In the genomic region with DNA sequence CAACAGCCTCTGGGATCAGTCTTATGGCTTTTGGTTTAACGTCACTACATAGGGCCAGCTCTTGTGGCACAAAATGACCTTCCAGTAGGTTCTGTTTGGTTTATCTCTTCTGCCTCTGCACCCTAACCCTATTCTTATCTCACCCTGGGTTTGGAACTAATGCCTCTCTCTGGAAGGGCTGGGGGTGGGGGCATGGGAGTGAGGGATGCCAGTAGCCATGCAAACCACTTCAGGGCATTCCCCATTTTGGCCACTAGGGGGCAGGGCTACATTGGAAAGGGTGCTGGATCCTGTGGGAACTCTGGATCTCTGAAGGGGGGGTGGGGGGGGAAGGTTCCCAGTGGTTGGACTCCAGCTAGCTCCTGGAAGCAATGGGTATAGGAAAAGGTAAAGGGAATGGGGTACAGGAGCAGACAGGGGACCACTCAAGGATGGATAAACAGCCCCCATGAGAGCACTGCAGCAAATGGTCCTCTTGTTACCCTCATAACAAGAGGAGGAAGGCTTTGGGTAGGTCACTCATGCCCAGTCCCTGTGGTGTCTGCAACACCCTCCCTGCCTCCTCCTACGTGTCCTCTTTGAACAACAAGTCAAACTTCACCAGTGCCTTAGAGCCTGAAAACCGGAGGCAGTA, we compare ENCODE assay signal across 8 mouse cellular contexts. TPM values are rescaled to one million over a fixed set of nuclear protein-coding genes. Genes with fewer than 3 reads are reported as not detected.
DNase-seq lines count a peak whose midpoint lies in the region; ATAC-seq and TF ChIP-seq lines count a peak whose summit lies in the region.

No protein-coding gene starts in this region.

- H3K4me2 ChIP-seq in embryonic facial prominence, embryonic 13.5 days = no peak overlapping the region
- H3K4me2 ChIP-seq in heart, postnatal 0 days (ENCODE audit: low read depth, low read length) = no peak overlapping the region
- H3K4me2 ChIP-seq in lung, embryonic 14.5 days = no peak overlapping the region

- H3K36me3 ChIP-seq in ES-Bruce4 (ENCODE audit: control insufficient read depth, insufficient read depth, low read length, poor library complexity, severe bottlenecking) = peaks cover 4% of the 10 kb centered on the region; the same call in 1 of the 2 replicates
- peaks cover 72% of the 10 kb centered on the region for H3K36me3 ChIP-seq in embryonic facial prominence, embryonic 13.5 days
- H3K36me3 ChIP-seq in heart, postnatal 0 days (replicated peaks; ENCODE audit: control insufficient read depth, insufficient read depth, low read length) = peaks cover 78% of the 10 kb centered on the region
- H3K36me3 ChIP-seq in lung, embryonic 14.5 days (ENCODE audit: insufficient read depth) = peaks cover 81% of the 10 kb centered on the region

- 0 out of 2 replicates have a peak, but pooled peaks have one; percentile 7 for ATAC-seq in embryonic facial prominence, embryonic 13.5 days (ENCODE audit: insufficient number of reproducible peaks, insufficient read depth, low FRiP score, low TSS enrichment, low read depth)
- ATAC-seq in heart, postnatal 0 days (ENCODE audit: insufficient read depth, low read depth) = peak; percentile 76
- ATAC-seq in lung, embryonic 14.5 days (ENCODE audit: insufficient read depth) = peak; percentile 45; the same call in 1 of the 2 replicates

- no peak overlapping the region for H3K27ac ChIP-seq in ES-Bruce4 (ENCODE audit: insufficient read depth, low read length)
- H3K27ac ChIP-seq in bone marrow, adult 2 months (ENCODE audit: control insufficient read depth, insufficient read depth, low read depth, low read length, poor library complexity) = no peak overlapping the region
- H3K27ac ChIP-seq in embryonic facial prominence, embryonic 13.5 days = no peak overlapping the region
- 0 out of 2 replicates have a peak overlapping the region, but pooled peaks have one; percentile 8 for H3K27ac ChIP-seq in heart, postnatal 0 days (ENCODE audit: low read depth)
- peak overlapping the region; percentile 69; the same call in 1 of the 2 replicates for H3K27ac ChIP-seq in lung, embryonic 14.5 days (ENCODE audit: low read depth)

- TF ChIP-seq POLR2A in ES-Bruce4 (IDR thresholded peaks at IDR 0.05; ENCODE audit: insufficient read depth, low read length) = no peak
- TF ChIP-seq POLR2A in bone marrow, adult 2 months (IDR thresholded peaks at IDR 0.05; ENCODE audit: borderline replicate concordance, control insufficient read depth, low read depth, low read length) = no peak

- H3K9me3 ChIP-seq in ES-Bruce4 (replicated peaks; ENCODE audit: control insufficient read depth, insufficient read depth, low read length, poor library complexity, severe bottlenecking) = no peaks in the 10 kb centered on the region
- no peaks in the 10 kb centered on the region for H3K9me3 ChIP-seq in embryonic facial prominence, embryonic 13.5 days
- H3K9me3 ChIP-seq in heart, postnatal 0 days (replicated peaks; ENCODE audit: control insufficient read depth, low read length) = no peaks in the 10 kb centered on the region
- no peaks in the 10 kb centered on the region for H3K9me3 ChIP-seq in lung, embryonic 14.5 days (ENCODE audit: low read depth, low read length)

- H3K4me1 ChIP-seq in ES-Bruce4 (ENCODE audit: control insufficient read depth, insufficient read depth, low read length) = no peaks in the 10 kb centered on the region
- H3K4me1 ChIP-seq in bone marrow, adult 2 months (ENCODE audit: control insufficient read depth, insufficient read depth, low read length) = no peaks in the 10 kb centered on the region
- peaks cover 7% of the 10 kb centered on the region; the same call in 1 of the 2 replicates for H3K4me1 ChIP-seq in embryonic facial prominence, embryonic 13.5 days
- no peaks in the 10 kb centered on the region for H3K4me1 ChIP-seq in heart, postnatal 0 days (ENCODE audit: control insufficient read depth, insufficient read depth)
- H3K4me1 ChIP-seq in lung, embryonic 14.5 days (ENCODE audit: insufficient read depth) = peaks cover 11% of the 10 kb centered on the region

- H3K9ac ChIP-seq in ES-Bruce4 (ENCODE audit: low read depth, poor library complexity, severe bottlenecking) = no peak overlapping the region
- no peak overlapping the region for H3K9ac ChIP-seq in embryonic facial prominence, embryonic 13.5 days
- no peak overlapping the region for H3K9ac ChIP-seq in heart, postnatal 0 days (replicated peaks; ENCODE audit: low read depth, low read length)
- no peak overlapping the region for H3K9ac ChIP-seq in lung, embryonic 14.5 days

- 89% methylated on average over 3 of the region's 3 CpGs for WGBS in bone marrow, adult 2 months
- 82% methylated on average over 3 of the region's 3 CpGs for WGBS in embryonic facial prominence, embryonic 13.5 days
- WGBS in heart, postnatal 0 days = 66% methylated on average over 3 of the region's 3 CpGs
- 73% methylated on average over 3 of the region's 3 CpGs for WGBS in lung, embryonic 14.5 days

- no peaks in the 10 kb centered on the region for H3K27me3 ChIP-seq in ES-Bruce4 (ENCODE audit: control insufficient read depth, insufficient read depth, low read length, poor library complexity, severe bottlenecking)
- H3K27me3 ChIP-seq in embryonic facial prominence, embryonic 13.5 days = no peaks in the 10 kb centered on the region
- H3K27me3 ChIP-seq in heart, postnatal 0 days (ENCODE audit: control insufficient read depth, insufficient read depth, low read length) = no peaks in the 10 kb centered on the region
- no peaks in the 10 kb centered on the region for H3K27me3 ChIP-seq in lung, embryonic 14.5 days (ENCODE audit: insufficient read depth, low read length)

- TF ChIP-seq CTCF in ES-Bruce4 (IDR thresholded peaks at IDR 0.05; ENCODE audit: low read depth, low read length) = peak; percentile 76
- TF ChIP-seq CTCF in bone marrow, adult 2 months (IDR thresholded peaks at IDR 0.05; ENCODE audit: control insufficient read depth, insufficient read depth, low read length) = peak; percentile 62
- TF ChIP-seq CTCF in heart, postnatal 0 days (IDR thresholded peaks at IDR 0.05; ENCODE audit: low read depth) = peak; percentile 82
- TF ChIP-seq CTCF in lung, embryonic 14.5 days (IDR thresholded peaks at IDR 0.05; ENCODE audit: low read depth) = peak; percentile 92

- no peak overlapping the region for H3K4me3 ChIP-seq in ES-Bruce4 (ENCODE audit: low read depth, low read length)
- H3K4me3 ChIP-seq in bone marrow, adult 2 months (replicated peaks; ENCODE audit: control insufficient read depth, low read depth, low read length) = no peak overlapping the region
- H3K4me3 ChIP-seq in embryonic facial prominence, embryonic 13.5 days = no peak overlapping the region
- no peak overlapping the region for H3K4me3 ChIP-seq in heart, postnatal 0 days (ENCODE audit: low read depth, low read length)
- H3K4me3 ChIP-seq in lung, embryonic 14.5 days (ENCODE audit: low read depth, low read length) = no peak overlapping the region

- TF ChIP-seq EP300 in ES-Bruce4 (IDR thresholded peaks at IDR 0.05; ENCODE audit: insufficient read depth, low read depth, low read length) = no peak
- TF ChIP-seq EP300 in heart, postnatal 0 days (IDR thresholded peaks at IDR 0.05; ENCODE audit: low read depth) = no peak

- peak; percentile 59 for DNase-seq in heart, postnatal 0 days (ENCODE audit: low spot score)
- DNase-seq in kidney, postnatal 4 days = peak; percentile 89 to 90
- DNase-seq in lung, embryonic 14.5 days = peak; percentile 88
- peak; percentile 44 for DNase-seq in retina, adult 2 months (ENCODE audit: low read depth, low spot score)
- DNase-seq in urinary bladder, postnatal 25 days (ENCODE audit: low spot score) = peak; percentile 72

RNA-seq across cellular contexts. Expression of gene Ipo9, which starts 30.9 kb away (rescaled TPM):
- 123 and 137 TPM in 2 replicates for polyA plus RNA-seq in ES-Bruce4 (2011; ENCODE audit: insufficient read depth, insufficient read length, low read depth, missing spikeins)
- polyA plus RNA-seq in bone marrow, adult 2 months (2011; ENCODE audit: insufficient read depth, insufficient read length, low replicate concordance, missing spikeins) = 24.0 and 45.9 TPM in 2 replicates
- polyA plus RNA-seq in embryonic facial prominence, embryonic 13.5 days (2015; fragmentation: Nextera tagmentation; extraction: Ambion mirVana) = 139 and 147 TPM in 2 replicates
- total RNA-seq in heart, postnatal 0 days (2014; rRNA removed; ENCODE audit: low replicate concordance) = 41.0 and 67.8 TPM in 2 replicates
- 27.7 and 32.3 TPM in 2 replicates for polyA plus RNA-seq in heart, postnatal 0 days (2015; fragmentation: Nextera tagmentation; extraction: Ambion mirVana)
- 148 and 158 TPM in 2 replicates for polyA plus RNA-seq in lung, embryonic 14.5 days (2014; fragmentation: Nextera tagmentation; extraction: Ambion mirVana)

Comparison
In these comparisons a context has a peak if more than half of its experiments do, and no peak if none do; other contexts are left out.
1. H3K27ac ChIP-seq: peak in heart, postnatal 0 days (single experiment) and lung, embryonic 14.5 days (single experiment); none in ES-Bruce4 (single experiment), bone marrow, adult 2 months (single experiment) and embryonic facial prominence, embryonic 13.5 days (single experiment).
2. ATAC-seq: peak in every context shown above with its lines; median percentile 76 in heart, postnatal 0 days; 45 in lung, embryonic 14.5 days; 7 in embryonic facial prominence, embryonic 13.5 days.
3. Peak in every context shown above with its lines, with median percentiles within 50 percentile points of each other: CTCF ChIP-seq and DNase-seq.